Mouse (Mus musculus): ENCODE measurements around the gene Myo10.

Gene Myo10

DNA sequence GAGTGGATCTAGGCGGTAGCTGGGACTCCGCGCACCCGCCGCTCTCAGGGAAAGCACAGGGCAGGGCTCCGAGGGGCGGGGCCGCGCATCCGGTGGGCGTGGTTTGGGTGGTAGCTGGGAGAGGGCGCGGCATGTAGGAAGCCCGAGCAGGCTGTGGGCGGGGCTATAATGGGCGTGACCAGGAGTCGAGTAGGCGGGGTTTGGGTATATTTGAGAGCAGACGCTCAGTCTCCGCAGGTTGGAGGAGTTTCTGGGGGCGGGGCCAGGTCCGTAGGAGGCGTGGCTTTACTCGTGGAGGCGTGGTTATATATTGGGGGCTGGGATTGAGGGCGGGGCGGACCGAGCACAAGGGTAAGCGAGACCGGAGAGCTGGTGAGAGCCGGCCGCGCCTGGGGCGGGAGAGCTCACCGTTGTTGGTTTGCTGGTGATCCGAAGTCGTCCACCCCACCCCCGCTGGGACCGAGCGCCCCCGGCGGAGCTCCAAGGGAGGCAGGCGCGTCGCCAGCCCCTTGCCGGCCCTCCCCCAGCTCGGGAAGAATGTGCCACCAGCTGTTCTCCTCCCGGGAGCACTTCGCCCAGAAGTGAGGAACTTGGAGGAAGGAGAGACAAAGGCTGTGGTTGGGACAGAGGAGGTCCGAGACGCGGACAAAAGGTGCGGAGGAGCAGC, at the start of gene Myo10:
Gene Myo10, plus strand, starts transcription at position 326 of the 667 bp plus-strand sequence.
- DNase-seq, result peak; percentile 99

- no peak for DNase-seq
These were observed 49.2 kb upstream of the Myo10 start for GRCm38 (mm10) chr15:25573113-25573512.

DNA sequence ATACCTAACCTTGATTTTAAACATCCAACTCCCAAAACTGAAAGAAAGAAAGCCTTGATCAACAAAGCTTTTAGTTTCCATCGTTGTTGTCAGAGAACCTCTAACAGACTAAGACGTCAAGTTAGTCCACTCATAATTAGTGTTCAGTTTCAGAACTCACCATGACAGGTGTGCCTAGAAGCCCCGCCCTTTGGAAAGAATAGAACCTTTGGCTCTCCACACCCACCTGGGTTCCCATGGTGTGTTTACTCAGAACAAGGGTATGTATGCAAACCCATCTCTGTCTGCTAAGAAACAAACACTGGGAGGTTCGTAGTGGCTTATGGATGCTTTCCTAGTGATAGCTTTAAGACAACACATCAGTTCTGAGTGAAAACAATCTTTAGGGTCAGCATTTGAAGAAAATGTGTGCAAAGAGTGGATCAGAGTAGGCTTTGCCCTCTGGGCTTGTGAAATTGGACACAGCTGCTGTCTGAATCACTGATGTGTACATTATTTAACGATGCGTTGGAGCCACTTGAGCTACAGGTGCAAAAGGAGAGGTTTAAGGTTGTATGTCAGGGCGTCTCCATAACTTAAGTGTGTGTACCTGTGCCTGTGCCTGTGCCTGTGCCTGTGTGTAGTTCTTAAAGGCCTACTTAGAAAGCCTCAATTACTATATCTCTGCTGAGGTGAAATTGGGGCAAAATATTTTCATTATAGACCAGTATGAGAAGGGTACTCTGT, 48.3 kb upstream of the Myo10 start:
- no peak for DNase-seq

GRCm38 (mm10) chr15:25577327-25578051, 44.8 kb upstream of the Myo10 start:
- DNase-seq, result no peak

DNA sequence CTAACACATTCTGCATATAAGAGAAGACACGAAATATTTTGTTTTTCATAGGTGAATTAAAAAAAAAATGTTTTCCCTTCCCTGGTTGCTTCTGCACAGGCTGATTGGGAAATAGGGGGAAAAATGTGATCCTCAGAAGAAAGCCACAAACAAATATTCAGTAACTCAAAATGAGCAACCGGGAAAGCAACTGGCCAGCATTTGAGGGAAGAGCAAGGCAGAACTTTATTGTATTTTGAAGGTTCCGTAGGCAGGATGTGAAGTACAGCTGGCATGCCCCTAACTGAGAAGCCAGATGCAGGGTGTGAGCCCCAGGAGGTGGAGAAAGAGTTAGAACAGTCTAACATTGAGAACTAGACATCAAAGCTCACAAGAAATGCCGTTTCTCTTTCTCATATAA, 44.0 kb upstream of the Myo10 start:
- no peak for DNase-seq

- no peak for DNase-seq
These were observed 41.6 kb upstream of the Myo10 start for GRCm38 (mm10) chr15:25580731-25581130.

DNA sequence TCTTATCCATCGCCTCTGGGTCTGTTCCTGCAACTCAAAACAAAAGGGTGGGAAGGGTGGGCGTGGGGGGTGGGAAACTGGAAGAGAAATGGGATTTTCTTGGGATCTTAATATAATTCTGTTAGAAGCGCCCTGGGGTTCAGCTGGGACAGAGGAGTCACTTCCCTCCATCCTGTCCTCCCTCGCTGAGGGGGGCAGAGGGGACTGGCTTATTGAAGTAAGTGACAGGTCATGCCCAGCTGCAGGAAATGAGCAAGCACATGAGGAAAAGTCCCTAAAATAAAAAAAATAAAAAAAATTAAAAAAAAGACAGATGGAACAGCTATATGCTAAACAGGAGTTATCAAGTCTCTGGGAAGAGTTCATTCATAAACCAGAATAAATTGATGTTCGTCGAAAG, 40.3 kb upstream of the Myo10 start:
- no peak for DNase-seq

- no peak for DNase-seq
These were observed 39.0 kb upstream of the Myo10 start for GRCm38 (mm10) chr15:25583361-25583760.

DNA sequence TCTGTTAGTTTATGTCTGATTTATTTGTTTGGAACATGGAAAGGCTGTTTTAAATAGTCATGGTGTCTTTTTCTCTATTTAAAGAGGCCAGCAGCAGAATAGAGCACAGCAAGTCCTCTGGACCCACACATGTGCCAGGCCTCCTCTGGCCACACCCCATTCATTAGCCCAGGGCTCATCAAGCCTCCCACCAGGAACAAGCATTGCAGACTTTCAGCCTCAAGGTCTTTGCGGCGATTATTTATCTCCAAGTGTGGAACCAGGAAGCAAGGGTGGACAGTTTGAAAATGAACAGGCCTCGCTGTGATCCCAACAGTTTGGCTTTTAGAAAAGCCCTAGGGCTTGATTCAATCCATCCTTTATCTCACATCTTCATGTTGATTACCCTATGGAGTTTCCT, 35.5 kb upstream of the Myo10 start:
- DNase-seq, result no peak

DNA sequence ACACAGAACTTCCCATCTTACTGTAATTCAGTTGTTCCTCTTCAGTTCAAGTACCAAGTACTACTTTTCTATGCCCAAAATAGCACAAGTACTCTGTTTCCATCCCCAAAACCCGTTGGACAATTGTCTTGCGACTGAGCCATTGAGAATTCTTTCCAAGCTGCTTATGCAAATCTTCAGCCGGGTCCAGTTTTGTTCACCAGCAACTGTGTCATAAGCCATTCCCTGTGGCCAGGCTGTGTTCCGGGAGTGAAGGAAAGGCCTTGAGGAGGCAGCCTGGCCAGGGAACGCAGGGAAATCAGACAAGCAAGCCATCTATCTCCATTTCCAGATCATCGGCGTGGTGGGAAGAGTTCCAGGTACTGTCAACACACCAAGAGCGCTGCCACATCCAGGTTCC, 34.4 kb upstream of the Myo10 start:
- DNase-seq, result no peak

- DNase-seq, result no peak
These were observed 32.9 kb upstream of the Myo10 start for GRCm38 (mm10) chr15:25589318-25589902.

DNA sequence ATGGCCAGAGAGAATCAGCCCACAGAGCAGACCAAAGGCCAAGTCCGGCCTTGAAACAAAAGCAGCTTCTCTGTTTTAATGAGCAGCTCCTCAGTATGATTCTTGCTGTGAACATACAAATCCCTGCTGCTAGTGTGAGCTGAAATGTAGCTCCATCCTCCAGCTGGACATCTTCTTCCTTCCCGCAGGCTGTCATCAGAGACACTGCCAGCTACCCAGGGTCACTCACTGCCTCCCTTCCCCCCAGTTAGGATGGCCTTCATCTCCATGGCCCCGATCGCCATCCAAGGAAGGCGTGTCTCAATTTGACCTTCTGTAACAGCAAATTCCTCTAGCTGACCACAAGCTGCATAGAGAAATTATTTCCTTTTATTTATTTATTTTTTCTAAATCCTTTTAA, 32.4 kb upstream of the Myo10 start:
- no peak for DNase-seq

- DNase-seq, result no peak
These were observed 31.4 kb upstream of the Myo10 start for GRCm38 (mm10) chr15:25590891-25591290.

DNA sequence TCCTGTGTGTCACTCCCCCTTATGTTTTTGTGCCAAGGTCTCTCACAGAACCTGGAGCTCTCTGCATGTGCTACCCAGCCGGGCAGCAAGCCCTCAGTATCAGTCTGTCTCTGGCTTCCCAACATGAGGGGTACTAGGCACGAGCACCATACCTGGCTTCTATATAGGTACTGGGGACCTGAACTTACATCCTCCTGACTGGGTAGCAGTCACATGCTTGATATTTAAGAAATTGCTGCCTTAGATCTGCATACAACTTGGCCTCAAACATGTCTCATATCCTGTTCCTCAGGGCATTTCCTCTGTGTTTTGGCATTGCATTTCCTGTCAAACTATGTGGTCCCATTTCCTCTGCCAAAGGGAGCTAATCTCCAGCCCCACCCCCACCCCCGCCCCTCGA, 30.4 kb upstream of the Myo10 start:
- no peak for DNase-seq

- DNase-seq, result no peak
These were observed 28.7 kb upstream of the Myo10 start for GRCm38 (mm10) chr15:25593469-25594150.

DNA sequence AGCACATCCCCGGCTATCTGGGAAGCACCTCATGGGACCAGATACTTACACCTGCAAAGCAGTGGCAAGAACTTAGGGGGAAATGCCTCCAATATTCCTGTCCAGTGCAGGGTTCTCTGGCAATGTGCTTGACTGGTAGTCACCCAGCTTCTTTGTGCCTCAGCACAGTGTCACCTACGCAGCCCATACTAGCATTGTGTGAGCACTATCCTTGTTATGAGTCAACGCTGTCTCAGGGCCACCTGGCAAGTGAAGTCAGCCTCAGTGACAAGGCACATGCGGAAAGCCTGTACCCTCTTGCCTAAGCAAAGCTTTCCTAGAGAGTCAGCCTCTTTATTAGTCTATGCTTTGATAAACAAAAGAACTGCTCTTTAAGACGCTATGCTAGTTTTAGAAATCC, 24.0 kb upstream of the Myo10 start:
- DNase-seq, result no peak

DNA sequence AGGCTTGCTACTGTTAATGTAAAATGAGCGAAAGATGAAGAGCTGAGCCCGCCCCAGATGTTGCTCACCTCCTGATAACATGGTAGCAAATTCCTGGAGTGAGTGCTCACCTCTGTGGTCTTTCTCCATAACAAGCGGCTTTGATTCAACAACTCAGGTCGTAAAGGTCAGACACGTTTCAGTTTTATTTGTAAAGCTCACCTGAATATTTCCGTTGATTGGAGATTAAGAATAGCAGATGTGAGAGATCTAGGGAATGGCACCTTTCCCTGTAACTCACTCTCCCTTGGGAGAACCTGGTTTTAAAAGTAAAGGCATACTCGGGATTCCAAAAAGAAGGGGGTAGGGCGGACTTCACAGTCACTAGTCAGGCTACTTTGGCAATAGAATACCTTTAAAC, 20.0 kb upstream of the Myo10 start:
- DNase-seq, result no peak

DNA sequence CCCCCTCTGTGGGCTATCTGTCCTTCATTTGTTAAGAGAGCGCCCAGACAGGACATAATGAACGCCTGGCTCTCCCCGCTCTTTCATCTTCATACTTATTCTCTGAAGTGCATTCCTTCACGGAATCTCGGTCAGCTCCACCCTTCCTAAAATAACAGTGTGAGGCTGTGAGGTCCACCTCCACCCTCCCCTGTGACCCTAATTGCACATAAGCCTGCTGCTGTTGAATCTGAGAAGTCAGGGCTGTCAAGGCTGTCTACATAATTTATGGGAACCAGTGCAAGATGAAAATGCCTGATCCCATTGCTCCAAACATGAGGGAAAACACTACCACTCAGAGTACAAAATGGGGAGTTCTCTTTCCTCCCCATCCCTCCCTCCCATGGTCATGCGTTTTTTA, 19.0 kb upstream of the Myo10 start:
- peak; percentile 61 for DNase-seq

DNA sequence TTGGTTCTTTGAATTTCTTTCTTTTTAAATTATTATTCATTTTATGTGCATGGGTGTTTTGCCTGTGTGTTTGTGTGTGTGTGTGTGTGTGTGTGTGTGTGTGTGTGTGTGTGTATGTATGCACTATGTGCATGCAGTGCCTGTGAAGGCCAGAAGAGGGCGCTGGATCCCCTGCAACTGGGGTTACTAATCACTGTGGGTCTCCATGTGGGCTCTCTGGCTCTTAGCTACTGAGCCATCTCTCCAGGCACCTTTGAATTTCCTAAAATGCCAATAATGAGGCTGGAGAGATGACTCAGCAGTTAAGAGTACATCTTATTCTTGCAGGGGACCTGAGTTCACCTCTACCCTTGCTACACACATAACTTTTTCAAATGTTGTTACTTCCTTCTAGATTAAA, 18.1 kb upstream of the Myo10 start:
- no peak for DNase-seq

DNA sequence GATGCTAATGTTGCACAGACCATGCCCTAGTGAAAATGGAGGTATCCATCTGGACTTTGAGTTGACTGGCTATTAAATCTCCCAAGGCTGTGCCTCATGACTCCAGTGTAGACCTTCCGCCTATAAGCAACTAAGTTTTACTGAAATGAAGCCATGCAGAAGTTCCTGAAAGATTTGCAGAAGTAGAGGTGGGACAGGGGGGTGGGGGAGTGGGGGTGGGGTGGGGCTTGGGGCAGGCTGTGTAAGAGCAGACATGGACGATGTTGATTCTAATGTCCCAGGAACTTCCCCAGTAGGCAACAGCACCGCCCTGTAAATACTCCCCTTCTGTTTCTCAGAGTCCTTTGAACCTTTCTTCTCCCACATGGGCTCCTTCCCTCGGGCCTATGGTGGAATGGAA, 16.9 kb upstream of the Myo10 start:
- DNase-seq, result no peak

DNA sequence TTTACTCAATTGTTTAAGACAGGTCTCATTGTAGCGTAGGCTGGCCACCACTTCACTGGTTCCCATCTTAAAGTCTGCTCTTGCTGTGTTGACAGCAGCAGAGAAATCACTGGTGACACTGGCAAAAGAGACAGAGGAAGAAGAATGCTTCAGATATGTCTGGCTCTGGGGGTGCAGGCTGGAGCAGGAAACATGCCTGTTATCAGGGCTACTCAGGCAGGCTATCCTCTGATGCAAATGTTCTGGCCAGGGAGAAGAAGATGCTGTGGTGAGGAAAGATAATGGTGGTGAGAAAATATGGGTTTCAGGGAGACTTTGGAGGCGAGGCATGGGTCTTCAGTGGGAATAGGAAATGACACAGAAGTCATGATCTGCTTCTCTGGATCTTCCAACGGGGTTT, 13.6 kb upstream of the Myo10 start:
- DNase-seq, result no peak

- DNase-seq, result no peak
These were observed 13.1 kb upstream of the Myo10 start for GRCm38 (mm10) chr15:25609253-25609652.

DNA sequence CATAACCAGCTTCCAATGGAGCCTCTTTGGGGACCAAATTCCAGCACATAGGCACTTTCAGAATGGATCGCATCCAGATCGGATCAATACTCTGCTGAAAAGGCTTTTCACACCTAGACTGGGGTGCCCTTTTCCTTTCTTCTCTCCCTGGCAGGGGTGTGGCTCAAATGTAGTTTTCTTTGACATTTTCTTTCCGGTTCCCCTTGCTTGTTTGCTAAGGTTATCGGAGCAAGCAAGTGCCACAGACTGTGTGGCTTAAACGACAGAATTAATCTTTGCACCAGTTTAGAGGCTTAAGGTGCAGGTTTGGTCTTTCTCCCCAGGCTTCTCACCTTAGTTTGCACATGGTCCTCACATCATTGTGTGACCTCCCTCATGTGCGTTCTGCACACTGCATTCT, 11.1 kb upstream of the Myo10 start:
- DNase-seq, result no peak

All from retina, postnatal 1 day (tissue).